Mouse (Mus musculus) ES-CJ7 (cell line): ENCODE results near the gene 1810037I17Rik.

Experiments
- DNase-seq: peaks from one replicate; pipeline ENCODE4 v3.0.0; 2011; ENCODE audit warnings: low read depth, low spot score

The 1810037I17Rik gene

DNA sequence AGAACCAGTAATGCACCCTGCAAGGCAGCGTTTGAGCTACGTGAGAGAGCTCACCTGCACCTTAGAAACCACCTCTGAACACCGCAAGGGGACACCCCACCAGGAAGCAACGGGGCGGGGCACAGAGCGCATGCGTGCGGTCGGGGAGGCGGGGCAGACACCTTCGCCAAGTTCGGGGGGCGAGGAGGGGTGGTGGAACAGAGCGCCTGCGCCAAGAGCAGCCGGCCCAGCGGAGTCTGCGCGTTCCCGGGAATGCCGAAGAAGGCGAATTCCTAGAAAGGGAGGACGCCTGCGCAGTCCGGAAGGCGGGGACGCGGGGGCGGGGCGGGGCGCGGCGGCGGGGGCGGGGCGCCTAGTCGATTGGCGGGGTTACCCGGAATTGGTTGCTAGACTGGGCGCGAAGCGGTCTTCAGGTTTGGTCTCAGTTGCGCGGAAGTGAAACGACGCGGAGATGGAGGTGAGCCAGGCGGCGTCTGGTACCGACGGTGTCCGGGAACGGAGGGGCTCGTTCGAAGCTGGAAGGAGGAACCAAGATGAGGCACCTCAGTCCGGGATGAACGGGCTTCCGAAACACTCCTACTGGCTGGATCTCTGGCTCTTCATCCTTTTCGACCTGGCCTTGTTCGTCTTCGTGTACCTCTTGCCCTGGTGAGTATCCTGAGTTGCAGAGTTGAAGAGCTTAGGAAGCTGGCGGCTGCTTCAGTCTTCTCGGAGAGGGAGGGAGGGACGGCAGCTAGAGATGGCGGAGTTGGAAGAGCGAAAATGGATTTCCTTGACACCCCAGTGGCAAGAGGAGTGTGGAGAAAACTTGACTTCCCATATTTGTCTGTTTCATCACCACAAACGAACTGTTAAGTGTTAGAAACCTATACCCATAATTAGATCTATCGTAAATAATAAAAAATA, at the start of gene 1810037I17Rik:
Gene 1810037I17Rik, plus strand, starts transcription at position 195 of the 906 bp plus-strand sequence.
- DNase-seq, result peak; percentile 96

DNA sequence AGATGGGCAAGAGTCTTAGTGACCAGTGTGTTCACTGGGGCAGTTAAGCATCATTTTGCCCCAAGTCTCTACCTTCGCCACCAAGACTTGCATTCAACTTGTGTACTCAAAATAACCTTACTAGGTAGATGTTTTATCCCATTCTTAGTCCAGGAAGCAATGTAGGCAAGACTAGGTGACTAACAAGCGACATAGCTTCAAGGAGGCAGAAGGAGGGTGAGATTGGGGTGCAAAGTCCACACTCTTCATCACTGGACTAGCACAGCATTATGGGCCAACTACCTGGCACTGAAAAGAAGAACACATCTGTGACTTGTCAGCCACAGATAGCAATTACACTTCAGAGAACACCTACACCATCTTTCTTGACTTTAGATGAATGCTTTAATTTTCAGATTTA, 47.1 kb upstream of the 1810037I17Rik start:
- DNase-seq, result no peak

DNA sequence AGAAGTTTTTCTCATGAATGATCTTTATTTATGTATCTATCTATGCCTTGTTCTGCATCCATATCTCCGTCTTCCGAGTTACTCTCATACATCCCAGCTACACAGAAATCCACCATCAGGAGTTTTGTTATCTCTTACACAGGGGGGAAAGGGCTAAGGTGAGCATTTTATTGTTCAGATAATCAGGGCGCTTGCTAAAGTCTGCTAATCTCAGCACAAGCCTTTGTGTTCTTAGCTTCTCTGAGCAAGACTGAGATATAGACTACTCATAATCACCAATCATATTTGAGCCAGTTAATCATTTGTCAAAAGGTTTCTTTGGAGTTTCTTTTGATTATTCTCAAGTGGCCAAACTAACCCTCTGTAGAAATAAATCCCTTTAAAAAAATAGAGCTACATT, 46.5 kb upstream of the 1810037I17Rik start:
- no peak for DNase-seq

DNA sequence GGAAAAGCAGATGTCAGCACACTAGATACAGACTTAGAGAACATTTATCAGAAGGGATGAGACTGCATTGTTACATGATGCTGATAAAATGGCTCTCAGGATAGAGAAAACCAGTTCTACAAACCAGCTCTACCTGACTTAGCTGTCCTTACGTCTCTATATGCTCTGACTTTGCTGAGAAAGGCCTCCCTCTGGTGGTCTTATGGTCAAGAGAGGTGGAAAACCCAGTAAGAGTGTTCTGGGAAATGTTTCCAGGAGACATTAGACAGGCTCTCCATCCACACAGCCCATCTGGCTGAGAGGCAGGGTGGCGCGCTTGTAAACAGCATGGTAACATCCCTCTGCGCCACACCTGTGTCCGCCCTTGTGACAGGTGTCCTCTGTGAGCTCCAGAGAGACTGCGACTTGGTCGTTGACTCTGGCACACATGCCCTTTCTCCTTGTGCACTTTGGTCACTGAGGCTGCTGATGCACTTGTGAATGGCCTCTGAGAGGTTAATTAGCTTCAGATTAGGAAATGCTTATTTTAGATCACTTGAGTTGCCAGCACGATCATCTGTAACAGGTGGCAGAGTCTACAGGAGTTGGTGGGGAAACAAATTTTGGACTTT, 45.2 kb upstream of the 1810037I17Rik start:
- peak; percentile 62 for DNase-seq

DNA sequence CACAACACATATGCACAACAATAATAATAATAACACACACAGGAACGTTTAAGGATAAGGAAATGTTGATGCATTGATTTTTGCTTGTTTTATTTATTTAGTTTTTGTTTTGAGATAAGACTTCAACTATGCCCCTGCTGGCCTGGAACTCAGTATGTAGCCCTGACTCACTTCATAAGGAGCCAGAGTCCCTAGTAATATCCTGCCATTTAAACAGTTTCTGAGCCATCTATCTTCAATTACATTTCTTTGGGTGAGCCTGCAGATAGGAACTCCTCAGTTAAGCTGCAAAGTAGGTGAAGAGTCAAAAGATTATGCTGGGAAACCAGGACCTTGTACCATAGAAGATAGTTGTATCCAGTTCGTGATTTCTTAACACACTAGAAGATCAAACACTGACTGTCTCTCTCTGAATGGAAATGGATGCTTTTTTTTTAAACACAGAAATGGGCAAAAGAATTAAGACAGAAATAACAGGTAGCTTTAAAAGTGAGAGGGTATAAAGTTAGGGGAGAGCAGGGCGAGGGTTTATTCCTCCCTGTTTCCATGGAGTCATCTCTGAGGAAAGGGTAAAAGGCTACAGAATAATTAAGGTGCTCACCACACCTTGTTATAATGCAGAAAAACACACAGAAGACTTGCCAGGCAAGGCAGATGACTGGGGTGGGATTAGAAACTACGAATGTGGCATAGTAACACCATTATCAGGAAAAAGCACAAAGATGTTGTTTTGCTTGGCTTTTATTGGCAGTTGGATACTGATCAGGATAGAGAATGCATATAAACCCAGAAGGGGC, 36.3 kb upstream of the 1810037I17Rik start:
- no peak for DNase-seq

DNA sequence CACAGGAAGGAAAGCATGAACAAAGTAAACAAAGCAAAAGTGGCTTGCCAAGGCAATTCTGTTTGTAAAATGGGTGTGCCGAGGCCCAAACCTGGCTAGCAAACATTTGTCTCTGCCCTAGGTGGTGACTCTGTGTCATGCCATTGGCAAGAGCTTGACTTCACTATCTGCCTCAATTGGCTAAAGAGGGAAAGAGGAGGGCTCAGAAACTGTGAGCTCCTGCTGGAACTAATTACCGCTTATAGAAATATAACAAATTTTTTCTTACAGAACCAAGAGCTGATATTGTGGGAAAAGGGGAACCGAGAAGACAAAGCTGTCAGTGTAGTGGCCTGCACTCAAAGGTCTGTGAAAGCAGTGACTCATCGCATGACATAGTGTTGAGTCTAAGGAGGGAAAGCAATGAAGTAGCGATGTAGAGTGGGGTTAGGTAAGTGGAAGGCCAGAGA, 35.6 kb upstream of the 1810037I17Rik start:
- DNase-seq, result no peak

DNA sequence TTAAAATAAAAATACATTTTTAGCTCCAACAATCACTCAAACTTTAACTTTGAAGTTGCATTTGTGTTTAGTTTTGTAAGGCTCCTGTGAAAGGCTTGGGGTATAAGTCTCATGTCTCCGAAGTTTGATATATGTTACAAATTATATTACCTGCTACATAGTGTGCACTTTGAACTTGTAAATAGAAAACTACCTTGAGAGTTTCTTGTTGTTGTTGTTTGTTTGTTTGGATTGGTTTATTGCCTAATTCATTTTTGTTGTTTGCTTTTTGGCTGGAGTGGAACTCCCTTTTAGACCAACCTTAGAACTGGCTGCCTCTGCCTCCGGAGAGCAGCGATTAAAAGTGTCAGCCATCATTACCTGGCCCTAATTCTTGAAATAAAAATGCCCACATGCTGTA, 29.2 kb upstream of the 1810037I17Rik start, which contains the start of gene Fabp2:
Gene Fabp2, plus strand, starts transcription at position 301 of the 400 bp plus-strand sequence.
- no peak for DNase-seq

DNA sequence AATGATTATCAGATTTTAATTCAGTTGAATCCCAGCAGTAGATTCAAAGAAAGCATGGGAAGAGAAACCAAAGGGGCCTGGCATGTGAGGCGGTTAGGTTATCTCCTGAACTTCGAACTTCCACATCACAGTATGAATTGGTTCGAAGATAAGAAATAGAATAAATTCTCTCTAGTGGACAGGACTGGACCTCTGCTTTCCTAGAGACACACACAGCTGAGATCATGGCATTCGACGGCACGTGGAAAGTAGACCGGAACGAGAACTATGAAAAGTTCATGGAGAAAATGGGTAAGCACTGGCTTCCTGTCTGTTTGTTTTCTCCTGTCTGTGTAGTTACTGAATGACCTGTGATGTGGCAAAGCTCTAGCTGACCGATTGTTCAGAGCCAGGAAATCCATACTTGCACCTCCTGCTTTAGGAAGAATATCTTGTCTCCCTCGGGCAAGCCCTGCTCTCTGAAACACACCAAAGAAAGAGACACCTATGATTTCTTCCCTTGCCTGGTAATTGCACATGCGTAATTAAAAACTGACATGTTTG, 28.7 kb upstream of the 1810037I17Rik start:
- DNase-seq, result no peak

DNA sequence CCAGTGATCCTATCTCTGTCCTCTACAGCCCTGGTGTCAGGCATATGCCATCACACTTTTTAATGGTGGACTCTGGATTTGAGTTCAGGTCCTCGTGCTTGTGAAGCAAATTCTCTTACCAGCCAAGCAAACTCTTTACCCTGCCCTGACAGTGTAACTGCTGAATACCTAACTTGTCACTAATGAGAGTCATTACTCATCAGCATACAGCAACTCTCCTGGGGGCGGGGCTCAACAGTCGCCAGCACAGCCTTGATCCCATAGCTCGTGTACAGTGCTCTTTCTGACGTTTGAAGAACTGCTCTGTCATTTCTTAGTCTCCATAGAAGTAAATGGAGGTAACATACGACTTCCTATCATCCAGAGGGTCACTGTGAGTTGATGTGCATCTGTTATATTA, 25.7 kb upstream of the 1810037I17Rik start:
- DNase-seq, result no peak

DNA sequence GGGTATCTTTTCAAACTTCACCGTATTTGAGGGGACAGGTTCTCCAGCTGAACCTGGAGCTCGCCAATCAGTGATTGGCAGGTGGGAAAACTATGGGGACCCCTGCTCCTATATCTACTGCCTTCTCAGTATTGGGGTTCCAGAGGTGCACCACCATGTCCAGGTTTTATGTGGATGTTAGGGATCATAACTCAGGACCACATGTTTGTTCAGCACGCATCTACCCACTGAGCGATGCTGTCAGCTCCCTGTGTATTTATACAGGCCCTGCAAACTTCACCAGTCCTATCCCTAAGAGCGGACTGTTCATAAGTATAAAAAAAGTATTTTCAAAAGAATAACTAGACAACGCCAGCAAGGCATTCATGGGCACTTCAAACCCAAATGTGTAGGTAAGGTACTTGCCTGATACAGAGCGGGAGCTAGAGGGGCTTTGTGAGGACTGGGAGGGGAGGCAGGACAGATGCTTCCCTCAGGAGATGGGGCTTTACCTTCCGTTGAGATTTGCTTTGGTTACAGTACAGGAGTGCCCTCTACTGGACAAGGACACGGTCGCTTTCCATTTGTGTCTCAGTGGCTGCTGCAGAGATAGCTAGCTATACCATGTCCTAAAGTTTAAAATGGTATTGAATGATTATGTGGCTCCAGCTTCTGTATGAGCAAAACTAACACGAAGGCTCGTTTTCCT, 20.1 kb upstream of the 1810037I17Rik start:
- peak; percentile 70 for DNase-seq

DNA sequence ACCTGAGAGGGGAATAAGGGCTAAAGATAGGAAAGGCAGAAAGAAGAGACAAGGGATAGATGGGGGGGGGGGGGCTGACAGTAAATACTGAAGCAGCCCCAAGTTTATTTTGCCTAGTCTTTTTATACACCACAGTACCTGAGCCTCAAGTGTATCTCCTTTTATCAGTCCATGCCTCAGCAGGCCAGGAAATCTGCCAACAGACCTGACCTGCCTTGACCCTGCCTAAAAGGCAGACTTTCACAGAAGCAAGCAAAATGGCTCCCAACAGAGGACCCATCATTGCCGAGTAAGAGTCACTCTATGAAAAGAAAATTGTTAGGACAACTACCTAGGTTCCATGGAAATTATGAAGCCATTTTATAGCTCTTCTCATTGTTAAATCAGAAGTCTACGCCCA, 16.2 kb upstream of the 1810037I17Rik start:
- no peak for DNase-seq

DNA sequence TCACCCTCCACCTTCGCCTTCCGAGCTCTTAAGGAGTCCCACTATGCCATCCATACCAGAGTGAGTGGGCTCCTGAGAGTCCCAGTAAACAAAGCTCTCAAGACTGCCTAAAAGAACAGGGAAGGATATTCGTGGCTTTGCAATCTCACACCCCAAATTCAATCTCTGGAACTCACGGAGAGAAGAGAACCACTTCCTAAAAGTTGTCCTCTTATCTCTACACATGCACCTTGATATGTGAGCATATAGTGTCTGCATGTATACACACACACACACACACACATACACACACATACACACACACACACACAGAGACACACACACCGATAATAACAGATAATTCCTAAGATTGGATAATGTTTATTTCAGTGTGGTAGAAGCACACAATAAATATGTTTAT, 8.5 kb upstream of the 1810037I17Rik start:
- DNase-seq, result no peak

DNA sequence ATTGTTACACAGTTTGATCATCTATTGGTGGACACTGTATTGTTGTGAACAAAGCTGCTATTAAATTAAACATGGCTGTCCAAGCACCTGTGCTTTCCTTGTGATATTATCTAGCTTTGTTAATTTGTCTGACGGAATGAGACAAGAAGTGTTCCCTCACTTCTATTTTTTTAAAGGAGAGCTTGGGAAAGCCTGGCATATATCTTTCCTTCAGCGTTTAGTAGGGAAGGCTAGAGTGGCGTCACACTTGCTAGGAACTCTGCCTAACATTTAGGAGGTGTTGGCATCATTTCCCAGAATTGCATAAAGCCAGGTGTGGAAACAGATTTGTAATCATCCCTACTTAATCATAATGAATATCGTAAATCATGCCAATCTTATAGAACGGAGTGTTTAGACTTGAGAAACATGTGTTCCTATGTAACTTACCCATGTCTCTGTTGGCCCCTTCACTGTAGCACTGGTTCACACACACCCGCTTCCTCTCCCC, 7.8 kb upstream of the 1810037I17Rik start:
- no peak for DNase-seq

DNA sequence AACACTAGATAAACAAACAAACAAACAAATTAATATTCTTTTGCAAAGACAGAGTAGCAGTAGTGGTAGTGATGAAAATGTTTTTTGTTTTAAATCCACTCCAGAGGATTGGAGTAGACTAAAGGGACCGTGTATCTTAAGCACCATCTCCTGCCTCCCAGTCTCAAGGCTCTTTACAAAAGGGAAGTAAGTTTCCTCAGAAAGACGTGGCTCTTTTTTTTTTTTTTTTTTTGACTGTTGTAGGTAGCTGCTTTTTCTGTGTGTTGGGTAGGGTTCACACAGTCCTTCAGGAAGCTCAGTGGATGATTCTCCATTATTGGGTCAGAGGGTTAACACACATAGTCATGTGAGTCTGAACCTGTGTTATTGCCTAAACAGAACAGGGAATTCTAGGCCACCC, 5.3 kb upstream of the 1810037I17Rik start:
- no peak for DNase-seq

DNA sequence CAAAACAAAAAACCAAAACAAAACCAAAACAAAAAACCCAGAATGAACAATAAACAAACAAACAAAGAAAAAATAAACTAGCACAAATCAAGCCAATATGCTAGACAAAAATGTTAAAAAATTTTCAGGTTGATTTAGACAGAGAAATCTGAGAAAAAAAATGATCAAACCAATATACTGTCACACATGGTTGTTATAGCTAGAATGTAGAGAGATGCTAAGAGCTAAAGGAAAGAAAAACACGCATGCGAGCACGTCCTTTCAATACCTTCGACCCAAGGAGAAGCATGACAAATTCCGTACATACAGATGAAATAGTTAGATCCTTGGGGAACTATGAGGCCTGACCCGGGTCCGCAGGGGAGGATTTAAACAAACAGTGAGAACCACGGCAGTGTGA, 4.7 kb upstream of the 1810037I17Rik start, which contains the start of gene Gm10959:
Gene Gm10959, minus strand, starts transcription at position 101 of the 400 bp plus-strand sequence.
- DNase-seq, result no peak

DNA sequence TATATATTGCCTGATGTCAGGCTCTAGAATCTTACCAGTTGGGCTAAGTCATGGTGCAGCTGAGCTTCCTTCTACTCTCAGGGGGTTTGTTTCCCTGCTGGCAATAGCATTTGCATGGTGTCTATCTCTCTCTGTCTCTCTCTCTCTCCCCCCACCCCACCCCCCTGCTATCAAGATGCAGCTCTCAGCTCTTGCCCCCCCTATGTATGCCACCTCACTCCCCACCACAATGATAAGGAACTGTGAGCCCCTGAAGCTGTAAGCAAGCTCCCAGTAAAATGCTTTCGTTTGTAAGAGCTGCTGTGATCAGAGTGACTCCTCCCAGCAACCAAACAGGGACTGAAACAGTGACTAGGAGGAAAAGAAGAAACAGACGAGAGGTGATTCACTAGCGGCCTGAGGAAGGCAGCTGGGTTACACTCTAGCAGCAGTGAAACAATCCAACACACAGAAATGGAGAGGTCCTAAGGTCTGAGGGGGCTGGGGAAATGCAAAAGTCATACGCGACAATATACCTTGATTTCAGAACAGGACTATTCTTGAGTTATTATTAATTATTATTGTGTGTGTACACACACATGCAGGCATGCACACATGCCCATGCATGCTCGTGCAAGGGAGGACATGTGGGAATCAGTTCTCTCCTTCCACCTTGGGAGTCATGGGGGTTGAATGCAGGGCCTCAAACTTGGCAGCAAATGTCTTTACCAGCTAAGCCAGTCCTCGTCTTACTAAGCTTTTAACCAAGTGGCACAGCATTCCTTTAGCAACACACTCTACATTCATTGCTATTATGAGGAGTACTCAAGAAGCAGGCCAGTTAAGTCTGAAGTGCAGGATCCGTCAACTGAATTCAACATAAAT, 3.2 kb upstream of the 1810037I17Rik start:
- no peak for DNase-seq

DNA sequence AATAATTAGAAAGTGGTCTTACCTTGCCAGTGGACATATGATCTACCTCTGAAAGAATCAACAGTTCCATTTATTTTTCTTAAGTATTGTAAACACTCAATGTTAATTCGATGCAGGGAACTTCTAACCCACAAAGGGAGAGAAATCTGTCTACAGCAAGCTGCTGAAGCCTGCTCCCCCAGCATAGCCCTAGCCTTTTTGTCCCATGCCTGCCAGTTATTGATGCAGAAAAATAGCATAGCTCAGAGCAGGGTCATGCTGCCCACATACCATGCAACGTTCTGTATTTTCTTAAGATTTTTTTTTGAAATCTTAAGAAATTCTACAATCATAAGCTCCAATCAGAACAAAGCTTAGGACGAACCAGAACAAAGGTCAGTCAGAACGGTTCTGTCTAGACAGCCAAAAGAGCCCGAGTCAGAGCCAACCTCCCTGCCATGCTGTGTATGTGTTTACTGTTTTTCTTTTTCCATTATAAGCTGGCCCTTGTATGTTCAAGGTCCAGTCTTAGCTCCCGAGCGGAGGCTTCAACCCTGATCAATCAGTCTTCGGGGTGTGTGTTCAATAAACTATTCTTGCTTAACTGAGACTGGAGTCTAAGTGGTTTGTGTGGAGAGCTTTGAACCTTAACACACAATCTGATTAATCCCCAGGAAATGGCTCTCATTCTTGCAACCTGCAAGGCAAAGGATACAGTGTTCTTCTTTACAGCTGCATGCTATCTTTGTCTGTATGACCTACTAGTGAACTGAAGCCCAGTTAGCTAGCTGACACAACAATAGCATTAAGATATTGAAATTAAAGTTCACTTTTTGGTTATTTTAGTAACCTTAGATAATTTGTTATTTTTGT, 2.1 kb upstream of the 1810037I17Rik start:
- no peak for DNase-seq

DNA sequence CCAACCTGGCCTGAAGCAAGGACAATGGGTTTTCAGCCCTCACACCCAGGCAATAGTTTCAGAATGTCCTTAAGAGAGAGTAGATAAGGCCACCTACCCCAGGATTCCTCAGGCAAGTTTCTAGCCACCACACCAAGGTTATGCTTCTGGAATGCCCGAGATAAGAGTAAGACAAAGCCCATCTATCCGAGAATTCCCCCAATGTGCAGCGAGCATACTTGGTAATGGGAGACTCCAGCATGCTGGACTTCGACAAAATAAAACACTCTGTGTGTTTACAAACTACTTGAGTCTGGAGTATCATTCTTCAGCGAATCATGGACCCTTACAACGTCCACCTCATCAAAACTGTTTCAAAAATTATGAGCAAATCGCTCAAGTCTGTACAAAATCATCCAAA, 856 bp upstream of the 1810037I17Rik start:
- DNase-seq, result no peak

DNA sequence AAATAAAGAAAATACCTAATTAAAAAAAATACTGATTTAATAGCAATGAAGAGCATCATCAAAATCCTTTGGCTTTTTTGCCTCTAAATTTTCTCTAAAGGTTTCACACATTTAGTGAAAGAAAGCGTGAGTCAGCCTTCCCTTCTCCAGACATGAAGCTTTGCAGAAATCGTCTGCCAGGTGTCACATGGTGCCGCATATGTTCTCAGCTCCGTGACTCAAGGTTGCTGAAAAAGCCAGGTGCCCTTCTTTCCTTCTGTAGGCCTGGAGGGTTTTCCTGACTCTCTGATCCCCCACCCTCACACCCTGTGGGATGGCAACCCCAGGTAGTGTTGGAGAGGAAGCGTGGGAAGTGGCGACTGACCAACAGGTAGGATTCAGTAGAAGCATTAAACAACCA, 5.7 kb downstream of the 1810037I17Rik start:
- no peak for DNase-seq
